Mouse (Mus musculus) limb, embryonic 15.5 days (tissue): ENCODE results near the gene Fkbp10. TPM values are rescaled to one million over a fixed set of nuclear protein-coding genes. Genes with fewer than 3 reads are reported as not detected.

Experiments
- ATAC-seq: fragments of 200-750 bp; cut with Nextera tagmentation; 2 replicates; pipeline ENCODE4 v1.8.0; 2017; ENCODE audit warnings: low read depth, moderate TSS enrichment; ENCODE audit not compliant: insufficient number of reproducible peaks, low FRiP score, low TSS enrichment
- H3K27ac ChIP-seq: fragments of 300-500 bp; sonication (generic); 2 replicates; pipeline ENCODE4 v1.5.1; 2015; ENCODE audit warnings: moderate library complexity, mild to moderate bottlenecking, inconsistent platforms
- H3K27me3 ChIP-seq: fragments of 300-500 bp; sonication (generic); 2 replicates; pipeline ENCODE4 v1.6.1; 2015; ENCODE audit warnings: inconsistent platforms
- H3K36me3 ChIP-seq: fragments of 300-500 bp; sonication (generic); 2 replicates; pipeline ENCODE4 v1.6.1; 2015; ENCODE audit warnings: inconsistent platforms
- H3K4me1 ChIP-seq: fragments of 300-500 bp; sonication (generic); 2 replicates; pipeline ENCODE4 v1.6.1; 2015; ENCODE audit warnings: inconsistent platforms
- H3K4me2 ChIP-seq: fragments of 300-500 bp; sonication (generic); 2 replicates; pipeline ENCODE4 v1.6.1; 2015; ENCODE audit warnings: mild to moderate bottlenecking, inconsistent platforms
- H3K4me3 ChIP-seq: fragments of 300-500 bp; sonication (generic); 2 replicates; pipeline ENCODE4 v1.5.1; 2015; ENCODE audit warnings: mild to moderate bottlenecking, inconsistent platforms
- H3K9ac ChIP-seq: fragments of 300-500 bp; sonication (generic); 2 replicates; pipeline ENCODE4 v1.6.1; 2015; ENCODE audit warnings: inconsistent platforms
- H3K9me3 ChIP-seq: fragments of 300-500 bp; sonication (generic); 2 replicates; pipeline ENCODE4 v1.6.1; 2016; ENCODE audit warnings: inconsistent platforms
- WGBS: fragments of 180-500 bp; shearing (Covaris S2); methylation state at CpG from one replicate; pipeline ENCODE4 v1.1.7; 2015; 5-methylcytosine and 5-hydroxymethylcytosine counted together
- polyA plus RNA-seq: library from polyadenylated mRNA; unstranded; fragments of >200 nt; fragmentation: Nextera tagmentation; extraction: Ambion mirVana; gene quantifications from 2 replicates; pipeline ENCODE4 v1.2.1, GENCODE M21; 2015

The Fkbp10 gene
- polyA plus RNA-seq, 1 experiment from 2014 or later = 210 TPM

DNA sequence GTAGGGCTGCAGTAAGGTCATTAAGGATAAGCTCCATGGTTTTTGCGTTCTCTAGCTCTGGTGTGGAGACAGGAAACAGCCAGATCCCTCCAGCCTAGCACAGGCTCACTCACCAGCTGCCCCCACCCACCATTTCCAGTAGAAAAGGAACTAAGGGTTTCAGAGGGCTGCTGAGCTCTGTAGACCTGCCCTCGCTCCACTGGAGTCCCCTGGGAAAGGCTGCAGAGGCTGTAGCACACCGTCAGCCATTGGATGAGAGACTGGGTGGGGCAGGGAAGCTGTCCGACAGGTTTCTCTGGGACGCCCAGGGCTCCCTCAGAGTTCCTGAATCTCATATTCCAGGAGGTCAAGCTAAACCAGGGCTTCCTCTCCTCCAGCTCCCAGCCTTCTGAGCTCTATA, 28.9 kb upstream of the Fkbp10 start:
- H3K4me1 ChIP-seq = peaks cover 50% of the 10 kb centered on the region
- H3K27ac ChIP-seq = peak overlapping the region; percentile 77
- 0 out of 2 replicates have a peak overlapping the region, but pooled peaks have one; percentile 2 for H3K4me2 ChIP-seq
- WGBS = 41% methylated on average over 5 of the region's 5 CpGs
- no peaks in the 10 kb centered on the region for H3K9me3 ChIP-seq
- no peaks in the 10 kb centered on the region for H3K27me3 ChIP-seq
- ATAC-seq = no peak
- no peak overlapping the region for H3K9ac ChIP-seq
- no peak overlapping the region for H3K4me3 ChIP-seq
- peaks cover 33% of the 10 kb centered on the region for H3K36me3 ChIP-seq

DNA sequence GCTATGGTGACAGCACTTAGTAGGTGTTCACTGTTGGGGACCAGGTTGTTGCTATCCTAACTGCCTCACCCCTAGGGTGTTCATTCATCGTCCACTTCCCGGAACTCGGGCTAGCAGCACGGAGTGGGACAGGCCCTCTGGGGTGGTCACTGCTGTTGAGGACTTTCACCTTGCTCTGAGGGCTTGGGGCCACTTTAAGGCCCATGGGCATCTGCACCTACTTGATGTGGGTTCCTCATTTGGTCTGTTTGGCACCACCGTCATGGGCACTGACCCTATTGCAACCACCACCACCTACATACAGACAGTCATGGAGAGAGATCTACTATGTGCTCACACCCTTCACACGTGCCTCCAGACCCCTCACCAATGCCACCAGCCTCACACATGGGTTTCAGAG, 28.4 kb upstream of the Fkbp10 start:
- Histone ChIP-seq H3K4me2 (no peak overlapping the region; the same call in 1 of the 2 replicates), H3K9ac (no peak overlapping the region), H3K27me3 (no peaks in the 10 kb centered on the region), H3K9me3 (no peaks in the 10 kb centered on the region), H3K4me1 (peaks cover 54% of the 10 kb centered on the region), H3K4me3 (no peak overlapping the region), H3K36me3 (peaks cover 28% of the 10 kb centered on the region), H3K27ac (peak overlapping the region; percentile 77)
- WGBS = 85% methylated on average over 6 of the region's 6 CpGs
- ATAC-seq = no peak

DNA sequence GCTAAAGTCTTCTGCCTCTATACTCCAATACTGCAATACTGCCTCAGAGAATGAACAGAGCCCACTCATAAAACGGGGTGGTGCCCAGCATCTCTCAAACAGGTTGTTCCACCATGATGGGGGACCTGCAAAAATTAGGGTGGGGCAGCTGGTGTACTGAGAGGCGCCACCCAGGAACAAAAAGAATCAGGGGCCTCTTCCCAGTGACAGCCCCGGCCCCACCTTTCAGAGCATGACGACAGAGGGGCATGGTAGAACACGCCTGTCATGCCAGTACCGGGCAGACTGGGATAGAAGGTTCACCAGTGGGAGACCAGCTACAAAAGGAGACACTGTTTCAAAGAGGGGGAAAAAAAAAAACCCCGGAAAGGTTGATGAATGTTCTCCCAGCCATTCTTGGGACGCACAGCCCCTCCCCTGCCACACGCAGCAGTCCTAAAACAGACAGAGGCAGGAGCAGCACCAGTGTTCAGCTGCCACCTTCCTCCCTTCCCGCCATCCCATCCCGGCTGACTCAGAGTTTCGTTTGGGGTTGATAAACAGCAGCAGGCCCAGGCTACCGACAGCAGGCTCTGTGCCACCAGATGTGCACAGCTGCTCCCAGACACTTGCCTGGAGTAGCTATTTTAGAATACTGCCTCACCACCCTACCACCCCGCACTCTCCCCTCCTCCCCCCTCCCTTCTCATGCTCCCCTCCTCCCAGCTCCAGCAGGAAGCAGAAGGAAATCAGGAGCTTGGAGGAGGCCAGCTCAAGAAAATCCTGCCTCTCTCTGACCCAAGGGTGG, 27.7 kb upstream of the Fkbp10 start:
- WGBS = 28% methylated on average over 14 of the region's 14 CpGs
- H3K9ac ChIP-seq = 0 out of 2 replicates have a peak overlapping the region, but pooled peaks have one; percentile 5

DNA sequence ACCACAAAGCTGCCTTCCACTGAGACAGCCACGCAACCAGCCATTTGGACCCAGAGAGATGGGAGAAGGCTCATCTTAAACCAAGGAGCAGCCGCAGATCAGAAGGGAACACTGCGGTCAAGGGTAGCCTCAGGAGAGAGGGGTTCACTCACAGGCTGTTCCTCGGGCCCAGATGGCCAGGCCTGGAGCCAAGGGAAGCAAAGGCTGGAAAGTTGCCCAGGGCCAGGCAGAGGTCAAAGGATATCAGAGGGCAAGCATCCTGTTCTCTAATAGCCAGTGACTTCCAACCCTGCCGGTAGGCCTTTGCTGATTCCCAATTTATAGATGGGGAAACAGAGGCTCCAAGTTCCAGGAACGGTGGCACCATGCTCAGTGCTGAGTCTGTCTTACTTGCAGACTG, 26.9 kb upstream of the Fkbp10 start:
- H3K4me2 ChIP-seq = peak overlapping the region; percentile 31
- peaks cover 17% of the 10 kb centered on the region for H3K36me3 ChIP-seq
- H3K27me3 ChIP-seq = no peaks in the 10 kb centered on the region
- H3K27ac ChIP-seq = peak overlapping the region; percentile 77
- H3K4me1 ChIP-seq = peaks cover 62% of the 10 kb centered on the region
- no peak for ATAC-seq
- no peak overlapping the region for H3K4me3 ChIP-seq
- WGBS = 69% methylated on average over 6 of the region's 6 CpGs
- no peaks in the 10 kb centered on the region for H3K9me3 ChIP-seq
- H3K9ac ChIP-seq = no peak overlapping the region

More for the DNA sequence above, 27.7 kb upstream of the Fkbp10 start:
- no peak for ATAC-seq
- Histone ChIP-seq H3K9me3 (no peaks in the 10 kb centered on the region), H3K27me3 (no peaks in the 10 kb centered on the region), H3K4me2 (peak overlapping the region; percentile 31), H3K4me3 (no peak overlapping the region), H3K27ac (peak overlapping the region; percentile 77), H3K36me3 (peaks cover 24% of the 10 kb centered on the region), H3K4me1 (peaks cover 54% of the 10 kb centered on the region)

DNA sequence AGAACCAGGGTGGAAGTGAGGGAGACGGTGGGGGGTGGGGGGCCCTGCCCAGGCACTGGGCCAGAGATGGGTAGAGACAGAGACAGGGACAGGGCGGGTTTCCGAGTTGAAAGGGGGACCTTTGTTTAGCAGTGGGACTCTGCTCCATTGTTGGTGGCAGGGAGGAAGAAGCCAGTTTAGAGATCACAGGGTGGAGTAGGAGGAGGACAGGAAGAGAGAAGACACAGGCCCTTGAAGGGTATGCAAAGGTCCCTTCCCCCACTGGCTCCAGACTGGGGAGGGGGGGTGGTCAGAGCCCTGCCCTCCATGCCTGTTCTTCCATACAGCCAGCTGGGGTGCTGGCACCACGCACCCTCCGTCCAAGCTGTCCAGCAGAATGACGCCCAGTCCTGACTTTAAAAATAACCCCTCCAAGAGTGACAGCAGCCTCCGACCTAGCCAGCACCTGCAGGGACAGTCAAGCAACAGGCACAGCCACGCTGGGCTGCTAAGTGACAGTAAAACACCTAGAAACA, 25.5 kb upstream of the Fkbp10 start:
- WGBS = 53% methylated on average over 8 of the region's 8 CpGs
- H3K27me3 ChIP-seq = no peaks in the 10 kb centered on the region
- H3K4me1 ChIP-seq = peaks cover 71% of the 10 kb centered on the region
- no peak overlapping the region for H3K4me3 ChIP-seq
- no peak for ATAC-seq
- no peaks in the 10 kb centered on the region for H3K9me3 ChIP-seq
- no peak overlapping the region for H3K4me2 ChIP-seq
- peak overlapping the region; percentile 77 for H3K27ac ChIP-seq
- peaks cover 7% of the 10 kb centered on the region for H3K36me3 ChIP-seq
- no peak overlapping the region for H3K9ac ChIP-seq

DNA sequence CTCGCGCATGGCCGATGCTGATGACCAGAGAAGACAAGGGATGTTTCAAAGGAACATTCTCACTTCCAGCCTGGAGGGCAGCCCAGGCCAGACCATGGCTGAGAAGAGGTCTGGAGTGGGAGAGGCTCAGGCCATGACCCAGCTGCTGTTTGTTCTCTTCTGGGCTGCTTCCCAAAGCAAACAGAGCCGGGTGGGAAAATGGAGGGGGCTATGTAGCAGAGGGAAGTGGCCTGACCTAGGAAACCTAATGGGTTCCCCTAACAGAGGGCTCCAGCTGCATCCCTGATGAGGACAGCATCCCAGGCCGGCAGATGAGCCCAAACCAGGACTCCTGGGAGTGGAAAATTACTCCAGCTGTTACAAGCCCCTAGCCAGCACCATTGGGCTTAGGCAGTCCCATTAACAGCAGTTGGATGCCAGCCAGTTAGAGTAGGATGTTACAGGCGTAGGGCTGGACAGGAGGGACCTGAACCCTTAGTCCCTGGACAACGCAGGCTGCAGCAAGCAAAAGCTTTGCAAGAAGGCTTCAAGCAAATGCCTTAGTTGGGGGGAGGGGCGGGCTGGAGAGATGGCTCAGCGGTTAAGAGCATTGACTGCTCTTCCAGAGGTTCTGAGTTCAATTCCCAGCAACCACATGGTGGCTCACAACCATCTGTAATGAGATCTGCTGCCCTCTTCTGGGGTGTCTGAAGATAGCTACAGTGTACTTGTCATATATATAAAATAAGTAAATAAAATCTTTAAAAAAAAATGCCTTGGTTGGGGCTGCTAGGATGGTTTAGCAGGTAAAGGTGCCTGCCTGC, 24.2 kb upstream of the Fkbp10 start:
- no peak overlapping the region for H3K4me2 ChIP-seq
- H3K36me3 ChIP-seq = no peaks in the 10 kb centered on the region
- no peaks in the 10 kb centered on the region for H3K9me3 ChIP-seq
- 56% methylated on average over 9 of the region's 9 CpGs for WGBS
- no peak overlapping the region for H3K4me3 ChIP-seq
- no peaks in the 10 kb centered on the region for H3K27me3 ChIP-seq
- ATAC-seq = peak; percentile 50; the same call in 1 of the 2 replicates
- H3K4me1 ChIP-seq = peaks cover 80% of the 10 kb centered on the region
- no peak overlapping the region for H3K9ac ChIP-seq
- H3K27ac ChIP-seq = peak overlapping the region; percentile 51

DNA sequence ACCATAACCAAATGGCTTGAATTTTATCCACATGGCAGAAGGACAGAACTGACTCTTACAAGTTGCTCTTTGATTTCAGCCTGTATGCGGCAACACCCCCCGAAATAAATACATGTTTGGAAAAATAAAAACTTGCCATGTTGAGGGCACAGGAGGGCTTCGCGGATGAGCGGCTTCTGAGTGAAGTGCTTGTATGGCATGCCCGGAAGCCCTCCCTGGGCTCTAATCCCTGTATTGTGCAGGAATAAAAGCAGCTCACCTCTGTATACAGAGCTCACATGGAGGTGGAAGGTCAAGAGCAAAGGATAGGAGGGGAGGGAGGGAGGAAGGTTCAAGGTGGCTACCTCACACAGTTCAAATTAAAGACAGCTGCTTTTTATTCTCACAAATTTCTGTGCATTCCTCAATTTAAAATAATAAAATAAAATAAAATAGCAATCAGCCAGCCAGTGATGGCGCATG, 23.6 kb upstream of the Fkbp10 start:
- H3K9me3 ChIP-seq = no peaks in the 10 kb centered on the region
- H3K27me3 ChIP-seq = no peaks in the 10 kb centered on the region
- H3K4me3 ChIP-seq = no peak overlapping the region
- peaks cover 80% of the 10 kb centered on the region for H3K4me1 ChIP-seq
- no peaks in the 10 kb centered on the region for H3K36me3 ChIP-seq
- H3K27ac ChIP-seq = no peak overlapping the region
- no peak overlapping the region for H3K4me2 ChIP-seq
- ATAC-seq = no peak
- H3K9ac ChIP-seq = no peak overlapping the region
- WGBS = 92% methylated on average over 7 of the region's 7 CpGs

DNA sequence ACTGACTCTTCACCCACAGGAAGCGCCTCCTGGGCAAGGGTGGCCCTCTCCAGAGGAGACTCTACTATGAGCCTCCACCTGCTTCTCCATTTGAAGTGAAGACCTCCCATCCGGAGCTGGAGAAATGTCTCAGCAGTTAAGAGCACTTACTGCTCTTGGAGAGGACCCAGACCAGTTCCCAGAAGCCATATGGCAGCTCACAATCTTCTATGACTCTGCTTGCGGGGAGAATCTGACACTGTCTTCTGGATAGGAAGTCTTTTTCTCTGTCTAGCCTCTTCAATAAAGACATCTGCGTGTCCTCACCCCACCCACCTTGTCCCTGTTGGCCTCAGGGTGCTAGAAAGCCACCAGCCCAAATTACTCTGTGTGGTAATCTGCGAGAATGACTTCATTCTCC, 22.5 kb upstream of the Fkbp10 start:
- Histone ChIP-seq H3K9ac (no peak overlapping the region), H3K27ac (peak overlapping the region; percentile 65), H3K4me2 (no peak overlapping the region), H3K4me3 (no peak overlapping the region), H3K27me3 (no peaks in the 10 kb centered on the region), H3K36me3 (no peaks in the 10 kb centered on the region), H3K9me3 (no peaks in the 10 kb centered on the region), H3K4me1 (peaks cover 78% of the 10 kb centered on the region)
- WGBS = 66% methylated on average over 5 of the region's 5 CpGs
- no peak for ATAC-seq

DNA sequence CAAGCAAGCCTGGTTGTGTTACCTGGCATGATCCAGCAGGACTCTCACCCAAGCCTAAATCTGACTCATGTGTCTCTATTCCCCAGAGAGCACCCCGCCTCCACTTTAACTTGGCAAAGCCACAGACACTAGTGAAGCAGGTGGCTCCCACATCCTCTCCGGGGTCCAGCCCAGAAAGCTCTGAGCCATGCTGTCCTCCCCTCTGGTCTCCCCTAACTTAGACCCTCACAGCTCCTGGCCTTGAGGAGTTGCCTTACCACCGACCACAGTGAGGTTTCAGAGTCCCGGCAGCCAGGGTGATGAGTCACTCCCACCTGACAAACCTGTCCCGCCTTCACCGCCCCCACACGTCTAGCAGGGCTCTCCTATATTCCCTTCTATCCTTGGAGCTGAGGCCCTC, 21.8 kb upstream of the Fkbp10 start:
- 0 out of 2 replicates have a peak overlapping the region, but pooled peaks have one; percentile 10 for H3K4me2 ChIP-seq
- peaks cover 72% of the 10 kb centered on the region for H3K4me1 ChIP-seq
- no peak overlapping the region for H3K9ac ChIP-seq
- H3K27me3 ChIP-seq = no peaks in the 10 kb centered on the region
- H3K27ac ChIP-seq = peak overlapping the region; percentile 65
- no peak for ATAC-seq
- H3K4me3 ChIP-seq = peak overlapping the region; percentile 1; the same call in 1 of the 2 replicates
- H3K9me3 ChIP-seq = no peaks in the 10 kb centered on the region
- 56% methylated on average over 7 of the region's 7 CpGs for WGBS
- H3K36me3 ChIP-seq = no peaks in the 10 kb centered on the region

DNA sequence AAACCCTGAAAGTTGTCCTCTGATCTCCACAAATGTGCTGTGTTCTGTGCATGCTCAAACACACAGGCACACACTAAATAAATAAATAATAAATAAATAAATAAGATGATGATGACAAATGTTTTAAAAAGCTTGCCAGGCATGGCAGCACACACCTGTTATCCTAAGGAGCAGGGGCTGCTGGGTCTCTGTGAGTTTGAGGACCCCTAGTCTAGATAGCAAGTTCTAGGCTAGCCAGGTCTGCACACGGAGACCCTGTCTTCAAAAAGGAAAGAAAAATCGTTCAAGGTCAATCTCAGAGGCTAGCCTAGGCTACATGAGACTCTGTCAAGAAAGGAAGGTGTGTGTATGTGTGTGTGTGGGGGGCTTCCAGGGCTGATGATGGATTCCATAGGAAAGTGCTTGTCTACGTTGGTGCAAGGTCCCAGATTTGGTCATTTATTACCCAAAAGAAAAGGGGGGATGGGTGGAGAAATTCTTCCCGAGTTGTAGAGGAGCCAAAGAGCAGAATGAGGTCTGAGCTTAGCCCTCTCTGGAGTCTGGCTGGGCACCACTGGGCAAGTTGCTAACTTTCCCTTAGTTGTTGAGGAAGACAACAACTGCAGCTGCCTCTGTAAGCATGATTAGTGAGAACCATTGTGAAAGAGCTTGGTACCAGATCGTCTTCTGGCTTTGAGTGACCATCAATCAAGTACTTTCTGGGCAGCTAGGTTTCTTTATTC, 21.0 kb upstream of the Fkbp10 start:
- 61% methylated on average over 5 of the region's 5 CpGs for WGBS
- Histone ChIP-seq H3K4me3 (peak overlapping the region; percentile 75), H3K27me3 (no peaks in the 10 kb centered on the region), H3K4me2 (peak overlapping the region; percentile 83; the same call in 1 of the 2 replicates), H3K36me3 (no peaks in the 10 kb centered on the region), H3K27ac (no peak overlapping the region), H3K9me3 (no peaks in the 10 kb centered on the region), H3K9ac (no peak overlapping the region), H3K4me1 (peaks cover 70% of the 10 kb centered on the region)
- ATAC-seq = no peak

DNA sequence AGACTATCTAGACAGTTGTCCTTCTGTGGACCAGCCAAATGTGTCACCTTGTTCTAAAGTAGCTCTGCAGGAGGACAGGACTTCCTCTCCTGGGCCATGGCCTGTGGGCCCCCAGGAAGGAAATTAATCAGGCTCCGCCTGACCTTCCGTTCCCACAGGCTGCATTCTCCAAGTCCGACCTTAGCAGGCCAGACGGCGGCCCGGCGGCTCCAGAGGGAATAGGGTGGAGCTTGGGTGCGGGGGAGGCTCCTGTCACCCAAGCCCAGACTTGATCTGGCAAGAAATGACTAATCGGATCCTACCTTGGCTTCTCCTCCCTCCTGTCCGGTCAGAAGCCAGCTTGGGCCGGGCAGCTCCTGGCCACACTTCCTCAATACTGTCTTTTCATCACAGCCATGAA, 20.3 kb upstream of the Fkbp10 start:
- ATAC-seq = no peak
- H3K9ac ChIP-seq = no peak overlapping the region

More for the DNA sequence above, 20.3 kb upstream of the Fkbp10 start:
- WGBS = 30% methylated on average over 11 of the region's 11 CpGs
- Histone ChIP-seq H3K9me3 (no peaks in the 10 kb centered on the region), H3K27me3 (no peaks in the 10 kb centered on the region), H3K4me2 (peak overlapping the region; percentile 83), H3K4me1 (peaks cover 69% of the 10 kb centered on the region), H3K4me3 (peak overlapping the region; percentile 75), H3K36me3 (no peaks in the 10 kb centered on the region), H3K27ac (no peak overlapping the region)
